Mouse (Mus musculus): ENCODE measurements around the gene Hk1.
"Not testable (repeated sequence)": the region's sequence is repeated elsewhere in the genome, so short reads cannot be mapped to it uniquely, and the experiment has no call there.

Hk1 gene

GRCm38 (mm10) chr10:62340095-62340731 is 39.5 kb downstream of the Hk1 start:
- DNase-seq, result peak; percentile 98

GRCm38 (mm10) chr10:62339211-62340094 is 40.3 kb downstream of the Hk1 start:
- peak; percentile 50 for DNase-seq

- DNase-seq, result no peak
Measured at GRCm38 (mm10) chr10:62338626-62339025, 41.1 kb downstream of the Hk1 start.

GRCm38 (mm10) chr10:62338176-62338575 is 41.5 kb downstream of the Hk1 start:
- DNase-seq, result no peak

GRCm38 (mm10) chr10:62336601-62337578 is 42.8 kb downstream of the Hk1 start:
- DNase-seq, result no peak

- no peak for DNase-seq
Measured at GRCm38 (mm10) chr10:62335423-62335776, 44.3 kb downstream of the Hk1 start.

- DNase-seq, result no peak
Measured at GRCm38 (mm10) chr10:62334686-62335422, 44.9 kb downstream of the Hk1 start.

- DNase-seq, result no peak
Measured at GRCm38 (mm10) chr10:62333269-62333668, 46.4 kb downstream of the Hk1 start.

- DNase-seq, result peak; percentile 59
Measured at GRCm38 (mm10) chr10:62332514-62332913, 47.2 kb downstream of the Hk1 start.

- DNase-seq, result no peak
Measured at GRCm38 (mm10) chr10:62331771-62332170, 47.9 kb downstream of the Hk1 start.

- DNase-seq, result no peak
Measured at GRCm38 (mm10) chr10:62331296-62331695, 48.4 kb downstream of the Hk1 start.

- no peak for DNase-seq
Measured at GRCm38 (mm10) chr10:62329846-62330245, 49.9 kb downstream of the Hk1 start.

- no peak for DNase-seq
Measured at GRCm38 (mm10) chr10:62328886-62329412, 50.8 kb downstream of the Hk1 start.

GRCm38 (mm10) chr10:62327572-62328317 is 52.0 kb downstream of the Hk1 start:
- DNase-seq, result no peak

GRCm38 (mm10) chr10:62326818-62327571 is 52.7 kb downstream of the Hk1 start:
- DNase-seq, result no peak

- no peak for DNase-seq
Measured at GRCm38 (mm10) chr10:62326002-62326401, 53.7 kb downstream of the Hk1 start.

- DNase-seq, result not testable (repeated sequence)
Measured at GRCm38 (mm10) chr10:62322821-62323220, 56.9 kb downstream of the Hk1 start.

GRCm38 (mm10) chr10:62321457-62321856 is 58.3 kb downstream of the Hk1 start:
- DNase-seq, result no peak

GRCm38 (mm10) chr10:62320402-62320978 is 59.2 kb downstream of the Hk1 start:
- DNase-seq, result peak; percentile 68

GRCm38 (mm10) chr10:62319154-62319553 is 60.6 kb downstream of the Hk1 start:
- no peak for DNase-seq

Measured in layer of hippocampus, adult 9-11 months (tissue).